Mouse (Mus musculus) heart, adult 2 months (tissue): Measurements from ENCODE around the gene Gfpt1. TPM values are rescaled to one million over a fixed set of nuclear protein-coding genes. Genes with fewer than 3 reads are reported as not detected.

Experiments used
- DNase-seq, 2 experiments: peaks; one replicate each; pipeline ENCODE4 v3.0.0; 2021
- H3K27ac ChIP-seq: fragments of 200-600 bp; 2 replicates; pipeline ENCODE4 v1.8.1; 2022
- H3K27me3 ChIP-seq: fragments of 200-500 bp; 2 replicates; pipeline ENCODE4 v1.6.1; 2012; ENCODE audit warnings: mild to moderate bottlenecking, low read length, inconsistent platforms, mixed read lengths; ENCODE audit not compliant: control insufficient read depth, insufficient read depth
- H3K36me3 ChIP-seq: fragments of 200-500 bp; 2 replicates; pipeline ENCODE4 v1.6.1; 2012; ENCODE audit warnings: low read length, inconsistent platforms; ENCODE audit not compliant: control insufficient read depth, insufficient read depth
- H3K4me1 ChIP-seq: fragments of 200-500 bp; 2 replicates; pipeline ENCODE4 v1.6.1; 2011; ENCODE audit warnings: low read length; ENCODE audit not compliant: control insufficient read depth, insufficient read depth
- H3K4me3 ChIP-seq: fragments of 200-600 bp; 2 replicates; pipeline ENCODE4 v1.8.1; 2022
- H3K79me2 ChIP-seq: fragments of 200-500 bp; replicated peaks from 2 replicates; pipeline ENCODE4 v1.6.1; 2012; ENCODE audit warnings: mild to moderate bottlenecking, inconsistent platforms, low read length, moderate library complexity, mixed read lengths; ENCODE audit not compliant: control insufficient read depth, insufficient read depth
- H3K9ac ChIP-seq: fragments of 200-500 bp; 2 replicates; pipeline ENCODE4 v1.6.1; 2012; ENCODE audit warnings: low read depth, mild to moderate bottlenecking, control low read depth, inconsistent platforms, low read length, mixed read lengths
- CTCF ChIP-seq: fragments of 200-600 bp; IDR thresholded peaks from 2 replicates; pipeline ENCODE4 v1.8.1; 2022; ENCODE audit warnings: antibody characterized with exemption, mild to moderate bottlenecking, moderate library complexity
- EP300 ChIP-seq: fragments of 200-500 bp; IDR thresholded peaks from 2 replicates; pipeline ENCODE4 v1.6.1; 2011; ENCODE audit warnings: low read depth, low read length, control low read depth; ENCODE audit not compliant: insufficient read depth
- POLR2A ChIP-seq: fragments of 200-500 bp; IDR thresholded peaks from 2 replicates; pipeline ENCODE4 v1.6.1; 2011; ENCODE audit warnings: mild to moderate bottlenecking, low read depth, low read length, control low read depth; ENCODE audit not compliant: insufficient read depth
- WGBS: fragments of 180-500 bp; shearing (Covaris S2); methylation state at CpG from one replicate; pipeline ENCODE4 v1.1.7; 2018; 5-methylcytosine and 5-hydroxymethylcytosine counted together
- intact Hi-C: fragments of 180-260 bp; cut with DNase I; formaldehyde crosslinking; loops from one replicate; pipeline ENCODE4 v1.15.1; 2025
- polyA plus RNA-seq: library from polyadenylated mRNA; depleted of rRNA; stranded (reverse); fragments of >200 nt; gene quantifications from 2 replicates; pipeline ENCODE4 v1.2.3, GENCODE M21; 2012; rRNA removed
- total RNA-seq, 2 experiments: library from RNA; stranded (reverse); gene quantifications; 2 replicates each; pipeline ENCODE4 v1.2.3; 2021

Gfpt1 gene
- total and polyA plus RNA-seq, 3 experiments, result 6.1 to 17.5 (median 16.1) TPM

GRCm38 (mm10) chr6:87138479-87138878, 95.8 kb downstream of the Gfpt1 start:
- no peak for DNase-seq
- Histone ChIP-seq H3K4me3 (no peak overlapping the region), H3K9ac (no peak overlapping the region), H3K27me3 (no peaks in the 10 kb centered on the region), H3K27ac (no peak overlapping the region), H3K79me2 (no peaks in the 10 kb centered on the region), H3K36me3 (no peaks in the 10 kb centered on the region), H3K4me1 (0 out of 2 replicates have a peak, but pooled peaks cover 2% of the 10 kb centered on the region)
- WGBS, result 76% methylated on average over 5 of the region's 5 CpGs
- intact Hi-C loops, result no loop called here
- TF ChIP-seq POLR2A (no peak), EP300 (no peak), CTCF (no peak)

GRCm38 (mm10) chr6:87139796-87140553, 97.3 kb downstream of the Gfpt1 start:
- WGBS, result 56% methylated on average over 12 of the region's 12 CpGs
- Histone ChIP-seq H3K79me2 (no peaks in the 10 kb centered on the region), H3K4me1 (0 out of 2 replicates have a peak, but pooled peaks cover 2% of the 10 kb centered on the region), H3K27me3 (no peaks in the 10 kb centered on the region), H3K4me3 (no peak overlapping the region), H3K36me3 (no peaks in the 10 kb centered on the region), H3K27ac (no peak overlapping the region), H3K9ac (no peak overlapping the region)
- no peak for DNase-seq
- intact Hi-C loops, result no loop called here
- no peak for TF ChIP-seq POLR2A
- TF ChIP-seq CTCF, result no peak
- TF ChIP-seq EP300, result no peak

Other genes starting within 250 kb of the Gfpt1 start
- 10 to 100 TPM; 33.1 to 33.3 TPM for gene Anxa4, start 249.3 kb upstream of the Gfpt1 start, total RNA-seq
- 18.1 and 23.4 TPM in 2 replicates for gene Anxa4, start 249.3 kb upstream of the Gfpt1 start, polyA plus RNA-seq
- 10 to 100 TPM; 81.6 to 85.5 TPM for gene Aak1, start 193.3 kb upstream of the Gfpt1 start, total RNA-seq
- 20.5 and 31.2 TPM in 2 replicates for gene Aak1, start 193.3 kb upstream of the Gfpt1 start, polyA plus RNA-seq
- gene Nfu1, start 33.6 kb upstream of the Gfpt1 start, total RNA-seq, result 10 to 100 TPM; 67.6 to 72.3 TPM
- gene Nfu1, start 33.6 kb upstream of the Gfpt1 start, polyA plus RNA-seq, result 200 and 213 TPM in 2 replicates
- gene D6Ertd527e, start 61.9 kb downstream of the Gfpt1 start, total RNA-seq, result not detected
- gene D6Ertd527e, start 61.9 kb downstream of the Gfpt1 start, polyA plus RNA-seq, result 0.04 TPM in 1 of 2 replicates, not detected in the other